Mouse (Mus musculus) erythroblast, embryonic 14.5 days (primary cell): ENCODE data around the gene Sidt1.

Experiments
- GATA1 ChIP-seq: IDR thresholded peaks from 2 replicates; pipeline ENCODE4 v1.6.1; 2012; ENCODE audit warnings: low read length, inconsistent platforms, mixed read lengths
- TAL1 ChIP-seq: IDR thresholded peaks from 3 replicates; pipeline ENCODE4 v1.6.1; 2012; ENCODE audit warnings: low read length, inconsistent platforms, mixed read lengths

DNA sequence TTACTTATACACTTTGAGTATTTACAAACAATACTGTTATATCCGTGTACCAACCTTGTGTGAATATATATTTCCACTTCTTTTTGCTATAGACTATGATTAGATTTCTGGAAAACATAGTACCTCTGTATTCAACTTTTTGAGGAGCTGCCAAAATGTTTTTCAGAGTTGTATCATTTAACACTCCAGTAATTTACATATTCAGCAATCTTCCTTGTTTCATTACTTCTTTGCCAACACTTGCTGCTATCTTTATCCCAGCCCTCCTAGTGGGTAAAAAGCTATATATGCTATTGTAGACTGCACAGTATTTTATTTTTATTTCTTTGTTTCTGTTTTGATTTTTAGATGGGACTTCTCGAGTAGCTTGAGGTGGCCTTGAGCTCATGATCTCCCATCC is 29.2 kb downstream of the Sidt1 start:
- TF ChIP-seq TAL1, result no peak
- TF ChIP-seq GATA1, result no peak
